Mouse (Mus musculus) left cerebral cortex, postnatal 14 days (tissue): Measurements from ENCODE around the gene Syt9. TPM values are rescaled to one million over a fixed set of nuclear protein-coding genes. Genes with fewer than 3 reads are reported as not detected.

Experiments used
- DNase-seq, 2 experiments: peaks; one replicate each; pipeline ENCODE4 v3.0.0; 2021 to 2022; ENCODE audit warnings: low spot score in 2 of 2, mixed read lengths in 1 of 2
- intact Hi-C: fragments of 180-260 bp; cut with DNase I; formaldehyde crosslinking; loops from one replicate; pipeline ENCODE4 v1.15.1; 2025
- total RNA-seq, 2 experiments: library from RNA; stranded (reverse); gene quantifications; 2 replicates each; pipeline ENCODE4 v1.2.3; 2021

Gene Syt9
- total RNA-seq, 2 experiments from 2014 or later, result 7.9 to 11.2 TPM

DNA sequence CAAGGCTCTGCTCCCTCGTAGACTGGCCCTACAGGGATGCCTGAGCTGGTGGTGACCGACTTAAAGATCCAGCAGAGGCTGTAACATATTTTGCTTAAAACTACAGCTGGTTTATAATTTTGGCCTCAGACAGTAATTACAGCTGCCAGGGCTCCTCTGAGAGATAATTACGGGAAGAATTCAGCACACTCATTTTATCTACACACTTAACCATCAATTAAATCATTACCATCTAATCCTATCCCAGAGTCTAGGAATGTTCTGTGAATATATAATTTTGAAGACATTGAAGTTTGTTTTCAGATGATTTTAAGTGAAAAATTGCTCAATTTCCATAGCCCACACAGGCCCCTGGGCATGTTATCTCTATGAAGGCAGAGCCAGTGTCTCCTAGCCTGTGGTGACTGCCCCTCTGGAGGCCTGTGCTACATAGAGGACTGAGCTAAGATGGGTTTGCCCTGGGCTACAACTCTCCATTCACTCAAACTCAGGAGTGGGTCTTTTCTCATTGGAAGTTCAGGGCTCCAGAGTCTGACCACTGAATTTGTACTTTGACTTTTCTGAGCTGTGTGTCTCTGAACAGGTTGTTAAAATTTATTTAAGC is 157.7 kb downstream of the Syt9 start:
- intact Hi-C loops, result loop anchor here (5.0 to 10.0 kb wide), 2 partner anchors 153 to 311 kb away; partner anchors contain the start of gene Syt9
- no peak for DNase-seq

GRCm38 (mm10) chr7:107529364-107529763 is 158.8 kb downstream of the Syt9 start:
- DNase-seq, result no peak
- intact Hi-C loops, result loop anchor here (5.0 to 10.0 kb wide), 2 partner anchors 155 to 312 kb away; partner anchors contain the start of gene Syt9

DNA sequence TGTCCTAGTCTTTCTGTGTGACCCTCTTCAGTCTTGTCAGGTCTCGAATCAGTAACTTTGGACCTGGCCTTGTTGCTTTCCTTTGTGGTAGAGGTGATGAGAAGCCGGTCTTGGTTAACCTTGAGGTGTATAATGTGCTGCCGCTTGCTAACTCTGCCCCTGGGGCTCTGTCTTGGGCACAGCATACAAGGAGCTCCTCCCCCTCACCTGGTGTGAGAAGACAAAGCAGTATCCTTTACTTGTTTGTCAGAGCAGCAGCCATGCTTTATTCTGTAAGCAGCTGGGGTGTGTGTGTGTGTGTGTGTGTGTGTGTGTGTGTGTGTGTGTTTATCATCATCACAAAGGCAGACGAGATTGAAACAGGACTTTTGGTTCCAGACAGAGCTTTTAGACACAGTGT is 164.8 kb downstream of the Syt9 start:
- no peak for DNase-seq
- intact Hi-C loops, result no loop called here

DNA sequence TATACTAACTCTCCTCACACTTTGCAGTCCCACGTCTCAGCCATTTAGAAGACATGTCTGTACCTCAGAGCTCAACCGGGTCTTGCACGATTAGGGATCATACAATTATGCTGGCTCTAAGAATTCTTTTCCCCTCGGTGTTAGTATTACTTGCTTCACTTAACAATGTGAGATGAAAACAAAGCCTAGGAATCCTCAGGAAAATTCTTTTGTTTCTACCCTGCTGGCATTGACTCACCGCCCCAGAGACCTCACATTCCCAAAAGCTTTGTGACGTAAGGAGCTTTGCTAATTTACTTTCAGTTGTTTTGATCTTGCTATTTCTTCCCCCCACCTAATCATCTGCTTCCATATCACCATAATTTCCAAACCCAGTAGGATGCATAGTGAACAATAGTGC is 166.0 kb downstream of the Syt9 start:
- intact Hi-C loops, result no loop called here
- DNase-seq, result no peak

- intact Hi-C loops, result no loop called here
- no peak for DNase-seq
Measured at GRCm38 (mm10) chr7:107540034-107540433, 169.5 kb downstream of the Syt9 start.

GRCm38 (mm10) chr7:107545011-107545410 is 174.5 kb downstream of the Syt9 start:
- intact Hi-C loops, result no loop called here
- no peak for DNase-seq

GRCm38 (mm10) chr7:107547872-107548271 is 177.3 kb downstream of the Syt9 start:
- intact Hi-C loops, result no loop called here
- DNase-seq, result no peak

GRCm38 (mm10) chr7:107553461-107553860 is 182.9 kb downstream of the Syt9 start:
- DNase-seq, result no peak
- intact Hi-C loops, result no loop called here

DNA sequence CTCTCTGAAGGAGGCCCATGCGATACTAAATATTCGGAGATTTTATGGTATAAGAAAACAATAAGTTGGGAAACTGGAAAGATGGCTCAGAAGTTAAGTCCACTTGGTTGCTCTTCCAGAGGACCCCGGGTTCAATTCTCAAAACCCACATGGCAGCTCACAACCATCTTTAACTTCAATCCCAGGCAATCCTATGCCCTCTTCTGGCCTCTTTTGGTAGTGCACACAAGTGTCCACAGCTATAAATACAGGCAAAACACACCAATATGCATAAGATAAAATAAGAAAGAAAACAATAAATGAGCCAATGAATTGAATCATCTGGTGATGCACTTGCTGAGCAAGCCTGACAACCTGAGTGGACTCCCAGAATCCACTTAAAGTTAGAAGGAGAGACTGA is 185.4 kb downstream of the Syt9 start:
- intact Hi-C loops, result no loop called here
- peak; percentile 18 for DNase-seq

DNA sequence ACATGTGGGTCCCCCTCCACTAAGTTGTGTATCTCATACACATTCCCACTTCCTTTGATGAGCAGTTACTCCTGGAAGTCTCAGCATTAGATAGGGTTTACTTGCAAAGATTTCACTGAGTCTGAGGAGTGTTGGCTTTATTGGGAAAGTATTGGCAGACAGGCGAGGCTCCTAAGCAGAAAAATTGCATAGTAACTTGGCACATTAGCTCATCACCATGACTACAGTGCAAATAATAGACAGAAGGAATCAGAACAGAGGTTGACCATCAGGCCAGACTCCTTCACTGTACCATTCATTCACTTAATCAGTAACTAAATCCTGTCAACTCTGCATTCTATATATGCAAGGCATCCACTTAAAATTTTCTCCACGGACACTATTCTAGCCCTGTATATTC is 190.1 kb downstream of the Syt9 start:
- no peak for DNase-seq
- intact Hi-C loops, result no loop called here

GRCm38 (mm10) chr7:107561584-107561983 is 191.1 kb downstream of the Syt9 start:
- intact Hi-C loops, result no loop called here
- no peak for DNase-seq

- intact Hi-C loops, result no loop called here
- no peak for DNase-seq
Measured at GRCm38 (mm10) chr7:107563727-107564126, 193.2 kb downstream of the Syt9 start.

GRCm38 (mm10) chr7:107567261-107567671 is 196.7 kb downstream of the Syt9 start, which contains the start of gene Olfml1:
TSS of gene Olfml1 (plus strand) at chr7:107567446.
- intact Hi-C loops, result no loop called here
- DNase-seq, result peak; percentile 4 to 42

- DNase-seq, result no peak
- intact Hi-C loops, result no loop called here
Measured at GRCm38 (mm10) chr7:107567674-107568073, 197.1 kb downstream of the Syt9 start.

- DNase-seq, result no peak
- intact Hi-C loops, result no loop called here
Measured at GRCm38 (mm10) chr7:107568971-107569370, 198.4 kb downstream of the Syt9 start.

GRCm38 (mm10) chr7:107573856-107574255 is 203.3 kb downstream of the Syt9 start:
- no peak for DNase-seq
- intact Hi-C loops, result no loop called here

GRCm38 (mm10) chr7:107574276-107574675 is 203.7 kb downstream of the Syt9 start:
- DNase-seq, result no peak
- intact Hi-C loops, result no loop called here

GRCm38 (mm10) chr7:107592641-107593040 is 222.1 kb downstream of the Syt9 start:
- intact Hi-C loops, result no loop called here
- DNase-seq, result peak in 1 of 2 experiments; percentile 11

DNA sequence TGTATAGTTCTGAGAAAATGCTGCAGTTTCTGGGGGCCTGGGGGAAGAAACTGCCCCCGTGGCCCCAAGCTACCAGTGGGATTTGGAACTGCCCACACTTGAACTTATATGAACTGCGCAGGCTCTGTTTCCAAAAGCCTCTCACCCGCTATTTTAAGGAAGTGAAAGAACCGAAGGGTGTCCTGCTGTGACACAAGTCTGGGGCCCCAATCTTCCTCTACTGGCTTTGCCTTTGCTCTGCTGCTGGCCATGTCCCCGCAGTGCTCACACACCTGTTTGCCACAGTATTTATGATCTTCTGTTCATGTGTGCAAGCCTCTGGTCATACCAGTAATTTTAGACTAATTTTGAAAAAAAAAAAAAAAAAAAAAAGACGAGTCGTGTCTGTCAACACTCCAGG is 223.4 kb downstream of the Syt9 start:
- DNase-seq, result peak in 1 of 2 experiments; percentile 7
- intact Hi-C loops, result no loop called here

DNA sequence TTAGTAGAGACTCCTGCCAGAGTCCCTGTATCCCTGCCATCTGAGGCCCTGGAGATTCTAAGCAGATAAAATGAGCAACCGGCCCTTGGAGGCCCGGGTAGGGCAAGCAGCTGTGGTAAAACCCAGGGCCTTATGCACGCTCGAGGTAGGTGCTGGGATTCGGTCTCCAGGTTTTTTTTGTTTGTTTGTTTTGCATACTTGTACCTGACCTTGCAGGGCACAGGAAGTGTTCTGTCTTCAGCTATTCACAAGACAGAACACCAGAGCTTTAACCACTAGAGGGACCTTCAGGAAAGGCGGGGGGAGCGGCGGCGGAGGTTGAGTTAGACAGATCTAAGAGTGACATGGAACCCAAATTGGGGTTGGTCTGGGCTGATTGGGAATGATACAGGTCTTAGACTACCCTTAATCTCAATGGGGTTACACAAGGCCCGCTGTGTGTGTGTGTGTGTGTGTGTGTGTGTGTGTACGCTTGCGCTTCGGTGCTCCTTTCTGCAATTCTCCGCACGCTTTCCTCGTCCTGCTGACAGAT is 223.9 kb downstream of the Syt9 start:
- intact Hi-C loops, result no loop called here

GRCm38 (mm10) chr7:107594857-107595402 is 224.4 kb downstream of the Syt9 start, which contains the start of gene Ppfibp2:
TSS of gene Ppfibp2 (plus strand) at chr7:107595207.
- intact Hi-C loops, result no loop called here

More for the DNA sequence above, 223.9 kb downstream of the Syt9 start:
- peak; percentile 37 to 42 for DNase-seq

More at GRCm38 (mm10) chr7:107594857-107595402, 224.4 kb downstream of the Syt9 start, which contains the start of gene Ppfibp2:
- peak; percentile 74 to 77 for DNase-seq
